In genomic region chr5:39126270-39126691, GRCm38 (mm10) we compare ENCODE assay signal across 13 mouse cellular contexts.
DNase-seq lines count a peak whose midpoint lies in the region; ATAC-seq and TF ChIP-seq lines count a peak whose summit lies in the region.
"Had no signal": no experiment of that assay in that cellular context is flagged by ENCODE, and none has a peak within 500 bp of the region (broad histone marks: within the 10 kb centered on the region; RNA-seq: fewer than 3 reads in every experiment).

No protein-coding gene starts in this region.

- H3K36me3 ChIP-seq in limb, embryonic 12.5 days = no peaks in the 10 kb centered on the region
- no peaks in the 10 kb centered on the region for H3K36me3 ChIP-seq in limb, embryonic 10.5 days
- H3K36me3 ChIP-seq in embryonic facial prominence, embryonic 13.5 days = no peaks in the 10 kb centered on the region
- no peaks in the 10 kb centered on the region for H3K36me3 ChIP-seq in limb, embryonic 14.5 days (ENCODE audit: control insufficient read depth, insufficient read depth, low read length)
- H3K36me3 ChIP-seq: heart, embryonic 10.5 days had no signal

- TF ChIP-seq POLR2A in limb, embryonic 14.5 days (IDR thresholded peaks at IDR 0.05; ENCODE audit: borderline replicate concordance, extremely low read depth, insufficient read depth, insufficient read length) = no peak
- no peak for TF ChIP-seq POLR2A in lung, adult 2 months (IDR thresholded peaks at IDR 0.05; ENCODE audit: borderline replicate concordance, extremely low read depth, low read depth, low read length)

- H3K4me1 ChIP-seq in limb, embryonic 12.5 days (replicated peaks) = no peaks in the 10 kb centered on the region
- H3K4me1 ChIP-seq in limb, embryonic 10.5 days = no peaks in the 10 kb centered on the region
- H3K4me1 ChIP-seq in embryonic facial prominence, embryonic 13.5 days = peaks cover 25% of the 10 kb centered on the region
- H3K4me1 ChIP-seq in limb, embryonic 14.5 days (ENCODE audit: control insufficient read depth, insufficient read depth, low read length) = peaks cover 11% of the 10 kb centered on the region
- H3K4me1 ChIP-seq in lung, adult 2 months (ENCODE audit: control insufficient read depth, insufficient read depth, low read length) = no peaks in the 10 kb centered on the region
- H3K4me1 ChIP-seq: heart, embryonic 10.5 days had no signal

- H3K9ac ChIP-seq in limb, embryonic 12.5 days (replicated peaks) = no peak overlapping the region
- H3K9ac ChIP-seq in embryonic facial prominence, embryonic 13.5 days = no peak overlapping the region
- no peak overlapping the region for H3K9ac ChIP-seq in limb, embryonic 14.5 days (ENCODE audit: low read depth, low read length, severe bottlenecking)

- H3K27me3 ChIP-seq in limb, embryonic 12.5 days = no peaks in the 10 kb centered on the region
- H3K27me3 ChIP-seq in limb, embryonic 10.5 days (ENCODE audit: low read depth, poor library complexity, severe bottlenecking) = no peaks in the 10 kb centered on the region
- H3K27me3 ChIP-seq in embryonic facial prominence, embryonic 13.5 days = no peaks in the 10 kb centered on the region
- no peaks in the 10 kb centered on the region for H3K27me3 ChIP-seq in limb, embryonic 14.5 days (ENCODE audit: control insufficient read depth, insufficient read depth, low read length)

- DNase-seq in cerebellum, postnatal 14 days = peak; percentile 62 to 64
- no peak for DNase-seq in cerebellum, postnatal 25 days
- no peak for DNase-seq in limb, embryonic 10.5 days (ENCODE audit: low spot score)
- DNase-seq in limb, embryonic 14.5 days (ENCODE audit: low spot score) = peak; percentile 90
- DNase-seq in natural killer cell, adult 2 months (ENCODE audit: low spot score in 2 of 2) = no peak
- DNase-seq in lung, adult 2 months = no peak
- DNase-seq: cerebellum, adult 9-11 months; gastrocnemius, adult 2 months; heart, postnatal 36 days had no signal

- no peaks in the 10 kb centered on the region for H3K9me3 ChIP-seq in limb, embryonic 12.5 days
- no peaks in the 10 kb centered on the region for H3K9me3 ChIP-seq in limb, embryonic 10.5 days (replicated peaks)
- no peaks in the 10 kb centered on the region for H3K9me3 ChIP-seq in embryonic facial prominence, embryonic 13.5 days
- H3K9me3 ChIP-seq in limb, embryonic 14.5 days (ENCODE audit: control insufficient read depth, low read length) = no peaks in the 10 kb centered on the region
- H3K9me3 ChIP-seq: heart, embryonic 10.5 days had no signal

- 78% methylated on average over 2 of the region's 2 CpGs for WGBS in limb, embryonic 12.5 days
- WGBS in limb, embryonic 10.5 days = 89% methylated on average over 2 of the region's 2 CpGs
- WGBS in embryonic facial prominence, embryonic 13.5 days = 29% methylated on average over 2 of the region's 2 CpGs
- WGBS in limb, embryonic 14.5 days = 45% methylated on average over 2 of the region's 2 CpGs
- 65% methylated on average over 2 of the region's 2 CpGs for WGBS in lung, adult 2 months

- no peak for TF ChIP-seq CTCF in lung, adult 2 months (IDR thresholded peaks at IDR 0.05; ENCODE audit: insufficient read depth, low read length)

- no peak overlapping the region for H3K4me3 ChIP-seq in limb, embryonic 12.5 days (replicated peaks)
- no peak overlapping the region for H3K4me3 ChIP-seq in limb, embryonic 10.5 days
- H3K4me3 ChIP-seq in embryonic facial prominence, embryonic 13.5 days = no peak overlapping the region
- H3K4me3 ChIP-seq in limb, embryonic 14.5 days (replicated peaks; ENCODE audit: low read length) = no peak overlapping the region
- H3K4me3 ChIP-seq in lung, adult 2 months (replicated peaks; ENCODE audit: extremely low read depth, low read depth, low read length) = no peak overlapping the region
- H3K4me3 ChIP-seq: gastrocnemius, adult 2 months; heart, embryonic 10.5 days had no signal

- no peak overlapping the region for H3K27ac ChIP-seq in limb, embryonic 12.5 days
- H3K27ac ChIP-seq in limb, embryonic 10.5 days = no peak overlapping the region
- 0 out of 2 replicates have a peak overlapping the region, but pooled peaks have one; percentile 11 for H3K27ac ChIP-seq in embryonic facial prominence, embryonic 13.5 days
- H3K27ac ChIP-seq in limb, embryonic 14.5 days (replicated peaks; ENCODE audit: low read depth, low read length) = peak overlapping the region; percentile 43
- H3K27ac ChIP-seq: gastrocnemius, adult 2 months; heart, embryonic 10.5 days; kidney, postnatal 0 days had no signal

- ATAC-seq in limb, embryonic 12.5 days (ENCODE audit: insufficient number of reproducible peaks, insufficient read depth, low FRiP score, low TSS enrichment, low read depth) = peak; percentile 59; the same call in 1 of the 2 replicates
- ATAC-seq in embryonic facial prominence, embryonic 13.5 days (ENCODE audit: insufficient number of reproducible peaks, insufficient read depth, low FRiP score, low TSS enrichment, low read depth) = peak; percentile 82; the same call in 1 of the 2 replicates
- ATAC-seq in limb, embryonic 14.5 days (ENCODE audit: low FRiP score, low read depth) = peak; percentile 82

- H3K4me2 ChIP-seq in limb, embryonic 12.5 days = no peak overlapping the region
- no peak overlapping the region for H3K4me2 ChIP-seq in embryonic facial prominence, embryonic 13.5 days
- no peak overlapping the region for H3K4me2 ChIP-seq in limb, embryonic 14.5 days (replicated peaks; ENCODE audit: low read depth, low read length, severe bottlenecking)

Comparison
In these comparisons a context has a peak if more than half of its experiments do, and no peak if none do; other contexts are left out.
1. DNase-seq: peak in cerebellum, postnatal 14 days (2 of 2) and limb, embryonic 14.5 days (single experiment); none in cerebellum, postnatal 25 days (0 of 2), limb, embryonic 10.5 days (single experiment), natural killer cell, adult 2 months (0 of 2) and lung, adult 2 months (single experiment).
2. H3K27ac ChIP-seq: peak in embryonic facial prominence, embryonic 13.5 days (single experiment) and limb, embryonic 14.5 days (single experiment); none in limb, embryonic 12.5 days (single experiment) and limb, embryonic 10.5 days (single experiment).
3. Peak in every context shown above with its lines, with median percentiles within 50 percentile points of each other: ATAC-seq.